Mouse (Mus musculus) intestine, postnatal 0 days (tissue): Measurements from ENCODE around the gene Mrpl38. TPM values are rescaled to one million over a fixed set of nuclear protein-coding genes. Genes with fewer than 3 reads are reported as not detected.

ENCODE experiments used
- ATAC-seq: fragments of 200-750 bp; cut with Nextera tagmentation; 2 replicates; pipeline ENCODE4 v1.8.0; 2017; ENCODE audit warnings: mild to moderate bottlenecking, moderate TSS enrichment, moderate library complexity
- H3K27ac ChIP-seq: fragments of 300-500 bp; sonication (generic); 2 replicates; pipeline ENCODE4 v1.5.1; 2014; ENCODE audit warnings: mild to moderate bottlenecking, low read depth, low read length, moderate library complexity
- H3K27me3 ChIP-seq: fragments of 300-500 bp; sonication (generic); replicated peaks from 2 replicates; pipeline ENCODE4 v1.6.1; 2014; ENCODE audit warnings: low read length, mixed read lengths; ENCODE audit not compliant: control insufficient read depth, insufficient read depth
- H3K36me3 ChIP-seq: fragments of 300-500 bp; sonication (generic); 2 replicates; pipeline ENCODE4 v1.6.1; 2014; ENCODE audit warnings: mild to moderate bottlenecking, moderate library complexity; ENCODE audit not compliant: control insufficient read depth, insufficient read depth
- H3K4me1 ChIP-seq: fragments of 300-500 bp; sonication (generic); replicated peaks from 2 replicates; pipeline ENCODE4 v1.6.1; 2014; ENCODE audit warnings: antibody characterized with exemption, low read length, mixed read lengths; ENCODE audit not compliant: control insufficient read depth, insufficient read depth
- H3K4me2 ChIP-seq: fragments of 300-500 bp; sonication (generic); replicated peaks from 2 replicates; pipeline ENCODE4 v1.6.1; 2014; ENCODE audit warnings: low read depth, mild to moderate bottlenecking, moderate library complexity
- H3K4me3 ChIP-seq: fragments of 300-500 bp; sonication (generic); 2 replicates; pipeline ENCODE4 v1.5.1; 2014; ENCODE audit warnings: low read depth, low read length
- H3K9ac ChIP-seq: fragments of 300-500 bp; sonication (generic); 2 replicates; pipeline ENCODE4 v1.6.1; 2014; ENCODE audit warnings: mild to moderate bottlenecking, low read depth, low read length
- H3K9me3 ChIP-seq: fragments of 300-500 bp; sonication (generic); 2 replicates; pipeline ENCODE4 v1.6.1; 2016; ENCODE audit warnings: mixed run types; ENCODE audit not compliant: control insufficient read depth
- CTCF ChIP-seq: sonication (generic); IDR thresholded peaks from 2 replicates; pipeline ENCODE4 v1.5.1; 2016; ENCODE audit warnings: low read depth, mild to moderate bottlenecking, control low read depth, antibody characterized with exemption, moderate library complexity
- WGBS: fragments of 180-500 bp; shearing (Covaris S2); extraction: QIAGEN DNeasy Blood & Tissue Kit; methylation state at CpG from one replicate; pipeline ENCODE4 v1.1.7; 2014; 5-methylcytosine and 5-hydroxymethylcytosine counted together
- polyA plus RNA-seq: library from polyadenylated mRNA; unstranded; fragments of >200 nt; fragmentation: Nextera tagmentation; extraction: Ambion mirVana; gene quantifications from 2 replicates; pipeline ENCODE4 v1.2.1, GENCODE M21; 2015

Mrpl38 gene
- polyA plus RNA-seq, 1 experiment from 2014 or later = 35.6 TPM

- no peak overlapping the region for H3K9ac ChIP-seq
- H3K9me3 ChIP-seq = 0 out of 2 replicates have a peak, but pooled peaks cover under 1% of the 10 kb centered on the region
- H3K4me3 ChIP-seq = no peak overlapping the region
- H3K4me2 ChIP-seq = no peak overlapping the region
- no peak for TF ChIP-seq CTCF
- H3K4me1 ChIP-seq = no peaks in the 10 kb centered on the region
- no peaks in the 10 kb centered on the region for H3K36me3 ChIP-seq
- H3K27me3 ChIP-seq = no peaks in the 10 kb centered on the region
- no peak overlapping the region for H3K27ac ChIP-seq
- 91% methylated on average over 6 of the region's 6 CpGs for WGBS
- ATAC-seq = no peak
These were observed 47.1 kb downstream of the Mrpl38 start for GRCm38 (mm10) chr11:116091591-116091990.

GRCm38 (mm10) chr11:116089545-116089944 lies 49.1 kb downstream of the Mrpl38 start:
- H3K4me1 ChIP-seq = no peaks in the 10 kb centered on the region
- no peak for TF ChIP-seq CTCF
- no peak overlapping the region for H3K4me2 ChIP-seq
- 89% methylated on average over 6 of the region's 6 CpGs for WGBS
- no peak overlapping the region for H3K4me3 ChIP-seq
- ATAC-seq = no peak
- H3K36me3 ChIP-seq = no peaks in the 10 kb centered on the region; the same call in 1 of the 2 replicates
- H3K27me3 ChIP-seq = no peaks in the 10 kb centered on the region
- no peak overlapping the region for H3K27ac ChIP-seq
- no peaks in the 10 kb centered on the region for H3K9me3 ChIP-seq
- H3K9ac ChIP-seq = no peak overlapping the region

- Histone ChIP-seq H3K9ac (no peak overlapping the region), H3K36me3 (peaks cover 5% of the 10 kb centered on the region), H3K4me1 (no peaks in the 10 kb centered on the region), H3K27me3 (no peaks in the 10 kb centered on the region), H3K4me2 (no peak overlapping the region), H3K9me3 (no peaks in the 10 kb centered on the region), H3K4me3 (no peak overlapping the region), H3K27ac (peak overlapping the region; percentile 71)
- peak; percentile 38; the same call in 1 of the 2 replicates for TF ChIP-seq CTCF
- ATAC-seq = no peak
- WGBS = 51% methylated on average over 11 of the region's 11 CpGs
These were observed 49.8 kb downstream of the Mrpl38 start for GRCm38 (mm10) chr11:116088741-116089394.

- peak; percentile 40 for ATAC-seq
- Histone ChIP-seq H3K4me2 (peak overlapping the region; percentile 62; the same call in 1 of the 2 replicates), H3K9me3 (no peaks in the 10 kb centered on the region), H3K4me1 (no peaks in the 10 kb centered on the region), H3K4me3 (no peak overlapping the region), H3K36me3 (peaks cover 12% of the 10 kb centered on the region), H3K9ac (no peak overlapping the region), H3K27ac (peak overlapping the region; percentile 85), H3K27me3 (no peaks in the 10 kb centered on the region)
- no peak for TF ChIP-seq CTCF
- WGBS = 40% methylated on average over 8 of the region's 8 CpGs
These were observed 50.5 kb downstream of the Mrpl38 start for GRCm38 (mm10) chr11:116088188-116088587.

GRCm38 (mm10) chr11:116087194-116088130 lies 51.2 kb downstream of the Mrpl38 start:
- no peaks in the 10 kb centered on the region for H3K4me1 ChIP-seq
- H3K9ac ChIP-seq = 0 out of 2 replicates have a peak overlapping the region, but pooled peaks have one; percentile 48
- no peaks in the 10 kb centered on the region for H3K9me3 ChIP-seq
- peak; percentile 95 for TF ChIP-seq CTCF
- 1% methylated on average over 31 of the region's 31 CpGs for WGBS
- H3K36me3 ChIP-seq = peaks cover 19% of the 10 kb centered on the region
- H3K27ac ChIP-seq = peak overlapping the region; percentile 85
- peak overlapping the region; percentile 50 for H3K4me3 ChIP-seq
- peak overlapping the region; percentile 62 for H3K4me2 ChIP-seq
- no peaks in the 10 kb centered on the region for H3K27me3 ChIP-seq
- ATAC-seq = peak; percentile 80
